Mouse (Mus musculus) liver, embryonic 11.5 days (tissue): ENCODE measurements around the gene Nsa2. TPM values are rescaled to one million over a fixed set of nuclear protein-coding genes. Genes with fewer than 3 reads are reported as not detected.

ENCODE experiments used
- ATAC-seq: fragments of 200-750 bp; cut with Nextera tagmentation; replicated peaks from 2 replicates; pipeline ENCODE4 v1.8.0; 2017; ENCODE audit warnings: moderate number of reproducible peaks, mild to moderate bottlenecking, moderate TSS enrichment, moderate library complexity; ENCODE audit not compliant: low FRiP score
- DNase-seq: peaks from one replicate; pipeline ENCODE4 v3.0.0-alpha.2; 2017; ENCODE audit warnings: low spot score
- H3K27ac ChIP-seq: fragments of 300-500 bp; sonication (generic); 2 replicates; pipeline ENCODE4 v1.5.1; 2014; ENCODE audit warnings: mild to moderate bottlenecking, low read depth, low read length, control low read depth
- H3K27me3 ChIP-seq: fragments of 300-500 bp; sonication (generic); replicated peaks from 2 replicates; pipeline ENCODE4 v1.6.1; 2014; ENCODE audit warnings: low read length, mixed read lengths; ENCODE audit not compliant: control insufficient read depth, insufficient read depth
- H3K36me3 ChIP-seq: fragments of 300-500 bp; sonication (generic); 2 replicates; pipeline ENCODE4 v1.6.1; 2014; ENCODE audit warnings: mild to moderate bottlenecking, low read length, moderate library complexity, mixed read lengths; ENCODE audit not compliant: control insufficient read depth, insufficient read depth
- H3K4me1 ChIP-seq: fragments of 300-500 bp; sonication (generic); replicated peaks from 2 replicates; pipeline ENCODE4 v1.6.1; 2014; ENCODE audit warnings: low read length, mixed read lengths; ENCODE audit not compliant: control insufficient read depth, insufficient read depth
- H3K4me2 ChIP-seq: fragments of 300-500 bp; sonication (generic); 2 replicates; pipeline ENCODE4 v1.6.1; 2014; ENCODE audit warnings: mild to moderate bottlenecking, control low read depth, moderate library complexity
- H3K4me3 ChIP-seq: fragments of 300-500 bp; sonication (generic); 2 replicates; pipeline ENCODE4 v1.5.1; 2014; ENCODE audit warnings: low read depth, low read length, control low read depth
- H3K9ac ChIP-seq: fragments of 300-500 bp; sonication (generic); 2 replicates; pipeline ENCODE4 v1.6.1; 2014; ENCODE audit warnings: low read depth, low read length, control low read depth
- H3K9me3 ChIP-seq: fragments of 300-500 bp; sonication (generic); 2 replicates; pipeline ENCODE4 v1.6.1; 2016; ENCODE audit warnings: low read length, inconsistent platforms, mixed read lengths; ENCODE audit not compliant: control insufficient read depth
- WGBS: fragments of 180-500 bp; shearing (Covaris S2); extraction: QIAGEN DNeasy Blood & Tissue Kit; methylation state at CpG from one replicate; pipeline ENCODE4 v1.1.7; 2014; 5-methylcytosine and 5-hydroxymethylcytosine counted together
- polyA plus RNA-seq: library from polyadenylated mRNA; unstranded; fragments of >200 nt; fragmentation: Nextera tagmentation; extraction: Ambion mirVana; gene quantifications from 2 replicates; pipeline ENCODE4 v1.2.1, GENCODE M21; 2014

Gene Nsa2
- polyA plus RNA-seq, 1 experiment from 2014 or later, result 82.3 TPM

DNA sequence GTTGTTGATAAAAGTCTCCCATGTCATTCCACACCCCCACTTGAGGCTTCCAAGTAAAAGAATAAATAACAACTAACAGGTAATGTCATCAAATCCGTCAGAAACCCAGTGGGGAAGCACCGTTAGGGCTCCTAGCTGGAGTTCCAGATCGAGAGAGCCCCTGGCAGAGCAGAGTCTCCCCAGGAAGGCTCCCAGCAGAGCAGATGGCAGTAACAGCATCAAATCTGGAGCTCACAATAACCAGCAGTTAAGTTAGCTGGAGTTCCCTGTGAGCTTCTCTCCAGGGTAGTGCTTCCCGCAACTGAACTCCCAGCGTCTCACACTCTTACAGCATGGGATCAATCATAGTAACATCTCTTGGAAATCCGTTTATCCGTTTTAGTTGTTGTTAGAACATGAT is 32.7 kb downstream of the Nsa2 start:
- H3K4me1 ChIP-seq, result no peaks in the 10 kb centered on the region
- 82% methylated on average over 7 of the region's 7 CpGs for WGBS
- no peaks in the 10 kb centered on the region for H3K27me3 ChIP-seq
- H3K27ac ChIP-seq, result no peak overlapping the region
- H3K9ac ChIP-seq, result no peak overlapping the region
- ATAC-seq (no peak), DNase-seq (no peak)
- H3K9me3 ChIP-seq, result no peaks in the 10 kb centered on the region
- H3K4me2 ChIP-seq, result no peak overlapping the region
- H3K36me3 ChIP-seq, result no peaks in the 10 kb centered on the region
- no peak overlapping the region for H3K4me3 ChIP-seq

DNA sequence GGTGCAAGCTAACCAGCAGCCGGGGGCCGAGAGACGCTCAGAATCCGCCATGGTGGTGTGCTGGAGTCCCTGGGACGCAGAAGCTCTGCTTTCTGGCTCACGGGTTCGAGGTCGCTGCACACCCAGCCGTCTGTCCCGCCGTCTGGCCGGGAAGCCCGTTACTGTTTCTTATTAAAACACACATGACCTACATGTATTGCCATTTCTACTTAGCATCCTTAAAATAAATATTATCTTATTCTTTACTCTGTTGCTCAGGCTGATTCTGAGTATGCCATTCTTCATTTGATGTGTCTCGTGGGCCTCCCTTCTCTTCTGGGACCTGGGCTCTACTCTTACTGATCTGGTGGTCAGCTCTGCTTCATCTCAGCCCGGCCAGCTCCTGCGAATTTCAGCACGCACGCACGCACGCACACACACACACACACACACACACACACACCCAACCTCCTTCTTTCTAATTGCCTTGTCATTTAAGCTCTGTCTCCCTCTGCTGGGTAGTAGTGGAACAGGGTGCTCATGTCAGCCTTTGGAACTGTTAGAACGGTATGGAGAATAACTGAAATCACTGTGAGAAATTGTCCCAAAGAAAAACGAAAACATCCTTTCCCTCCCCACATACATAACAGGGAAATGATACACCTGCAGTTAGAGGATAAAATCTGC is 38.4 kb downstream of the Nsa2 start, which contains the start of gene Gm6169:
Gene Gm6169 (minus strand): TSS at position 51 of the 666 bp plus-strand sequence.
- ATAC-seq, result no peak
- no peak within 1 kb of the TSS for H3K27ac ChIP-seq
- no peak within 1 kb of the TSS for H3K4me3 ChIP-seq
- no peak within 1 kb of the TSS for H3K9ac ChIP-seq
- no peak for DNase-seq
- no peaks in the 10 kb centered on the region for H3K36me3 ChIP-seq
- no peaks in the 10 kb centered on the region for H3K9me3 ChIP-seq
- no peaks in the 10 kb centered on the region for H3K4me1 ChIP-seq
- WGBS, result 87% methylated on average over 22 of the region's 22 CpGs
- H3K4me2 ChIP-seq, result no peak within 1 kb of the TSS
- no peaks in the 10 kb centered on the region for H3K27me3 ChIP-seq

DNA sequence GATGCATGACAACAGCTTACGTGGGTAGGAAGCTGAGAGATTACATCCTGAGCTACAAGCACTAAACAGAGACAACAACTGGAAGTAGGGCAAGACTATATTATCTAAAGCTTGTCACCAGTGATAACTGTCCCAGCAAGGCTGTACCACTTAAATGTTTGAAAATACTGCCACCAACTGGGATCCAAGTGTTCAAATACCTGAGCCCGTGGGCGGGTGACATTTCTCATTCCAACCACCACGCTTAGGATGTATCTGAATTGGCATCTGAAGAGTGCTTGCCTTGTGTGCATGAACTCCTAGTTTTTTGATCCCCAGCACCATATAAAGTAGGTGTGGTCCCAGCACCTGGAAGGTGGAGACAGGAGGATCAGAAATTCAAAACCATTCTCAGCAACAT is 42.0 kb downstream of the Nsa2 start:
- Histone ChIP-seq H3K9me3 (no peaks in the 10 kb centered on the region), H3K27me3 (no peaks in the 10 kb centered on the region), H3K9ac (no peak overlapping the region), H3K4me2 (no peak overlapping the region), H3K36me3 (no peaks in the 10 kb centered on the region), H3K27ac (no peak overlapping the region), H3K4me1 (no peaks in the 10 kb centered on the region), H3K4me3 (no peak overlapping the region)
- WGBS, result 83% methylated on average over 4 of the region's 4 CpGs
- no peak for DNase-seq
- ATAC-seq, result no peak

GRCm38 (mm10) chr13:97088183-97088582 is 49.6 kb downstream of the Nsa2 start:
- H3K27ac ChIP-seq, result no peak overlapping the region
- DNase-seq (no peak), ATAC-seq (no peak)
- no peak overlapping the region for H3K4me2 ChIP-seq
- no peak overlapping the region for H3K9ac ChIP-seq
- H3K4me3 ChIP-seq, result no peak overlapping the region
- no peaks in the 10 kb centered on the region for H3K9me3 ChIP-seq
- WGBS, result 90% methylated on average over 3 of the region's 3 CpGs
- no peaks in the 10 kb centered on the region for H3K4me1 ChIP-seq
- no peaks in the 10 kb centered on the region for H3K27me3 ChIP-seq
- H3K36me3 ChIP-seq, result no peaks in the 10 kb centered on the region

GRCm38 (mm10) chr13:97087421-97087820 is 50.3 kb downstream of the Nsa2 start:
- Histone ChIP-seq H3K36me3 (no peaks in the 10 kb centered on the region), H3K27ac (no peak overlapping the region; the same call in 1 of the 2 replicates), H3K4me1 (no peaks in the 10 kb centered on the region; the same call in 1 of the 2 replicates)

DNA sequence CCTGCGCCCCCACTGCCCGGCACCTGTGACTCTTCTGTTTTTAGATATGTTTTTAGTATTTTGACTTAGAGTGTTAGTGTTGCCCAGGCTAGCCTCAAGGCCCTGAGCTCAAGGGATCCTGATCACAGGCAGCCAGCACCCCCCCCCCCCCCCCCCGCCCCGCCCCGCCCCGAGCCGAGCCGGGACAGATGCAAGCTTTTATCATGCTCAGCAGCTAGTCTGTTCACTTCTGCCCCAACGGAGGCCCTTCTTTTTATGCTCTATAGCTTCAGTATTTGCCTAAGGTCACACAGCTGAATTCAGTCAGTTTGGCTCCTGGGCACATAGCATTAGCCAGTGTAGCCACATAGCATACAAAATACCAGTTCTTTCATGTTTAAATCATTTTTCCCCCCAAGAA is 51.4 kb downstream of the Nsa2 start:
- peak; percentile 94 for ATAC-seq
- Histone ChIP-seq H3K9ac (no peak overlapping the region), H3K27ac (no peak overlapping the region), H3K4me3 (no peak overlapping the region), H3K27me3 (no peaks in the 10 kb centered on the region), H3K36me3 (no peaks in the 10 kb centered on the region), H3K9me3 (no peaks in the 10 kb centered on the region), H3K4me2 (no peak overlapping the region), H3K4me1 (peaks cover 5% of the 10 kb centered on the region; the same call in 1 of the 2 replicates)
- no peak for DNase-seq
- 62% methylated on average over 7 of the region's 9 CpGs for WGBS

More at GRCm38 (mm10) chr13:97087421-97087820, 50.3 kb downstream of the Nsa2 start:
- H3K9me3 ChIP-seq, result no peaks in the 10 kb centered on the region
- H3K4me2 ChIP-seq, result no peak overlapping the region
- ATAC-seq, result no peak
- H3K9ac ChIP-seq, result no peak overlapping the region
- WGBS, result 90% methylated on average over 6 of the region's 6 CpGs
- no peak for DNase-seq
- no peaks in the 10 kb centered on the region for H3K27me3 ChIP-seq
- no peak overlapping the region for H3K4me3 ChIP-seq

- no peak overlapping the region for H3K27ac ChIP-seq
- DNase-seq, result no peak
- no peak; the same call in 1 of the 2 replicates for ATAC-seq
- no peaks in the 10 kb centered on the region for H3K9me3 ChIP-seq
- no peaks in the 10 kb centered on the region for H3K36me3 ChIP-seq
- 84% methylated on average over 7 of the region's 7 CpGs for WGBS
- H3K4me3 ChIP-seq, result no peak overlapping the region
- H3K9ac ChIP-seq, result no peak overlapping the region
- no peaks in the 10 kb centered on the region for H3K27me3 ChIP-seq
- H3K4me1 ChIP-seq, result peaks cover 5% of the 10 kb centered on the region; the same call in 1 of the 2 replicates
- no peak overlapping the region for H3K4me2 ChIP-seq
Observed at GRCm38 (mm10) chr13:97082432-97082831, 55.3 kb downstream of the Nsa2 start.

GRCm38 (mm10) chr13:97080615-97081014 is 57.1 kb downstream of the Nsa2 start:
- Histone ChIP-seq H3K36me3 (no peaks in the 10 kb centered on the region), H3K4me3 (no peak overlapping the region), H3K9me3 (no peaks in the 10 kb centered on the region), H3K27me3 (no peaks in the 10 kb centered on the region), H3K27ac (no peak overlapping the region), H3K9ac (no peak overlapping the region), H3K4me2 (no peak overlapping the region), H3K4me1 (peaks cover 5% of the 10 kb centered on the region; the same call in 1 of the 2 replicates)
- DNase-seq (no peak), ATAC-seq (no peak)
- 89% methylated on average over 3 of the region's 3 CpGs for WGBS

DNA sequence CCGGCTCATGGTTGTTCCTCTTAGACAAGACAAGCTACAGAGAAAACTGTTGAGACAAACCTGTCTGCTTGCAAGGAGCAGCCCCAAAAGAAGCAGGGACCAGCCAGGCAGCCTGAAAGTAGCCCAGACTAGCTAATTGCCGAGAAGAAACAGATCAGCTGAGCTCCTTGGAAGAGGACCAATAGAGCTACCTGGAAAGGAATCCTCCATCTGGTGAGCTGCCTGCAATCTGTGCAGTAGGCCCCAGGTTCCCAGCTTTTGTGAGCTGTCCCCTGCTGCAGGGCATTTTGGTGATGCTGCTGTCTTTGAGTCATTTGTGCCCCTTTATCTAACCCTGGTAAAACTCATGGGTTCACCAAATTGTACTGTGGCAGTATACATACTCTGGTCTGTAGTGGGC is 57.5 kb downstream of the Nsa2 start:
- Histone ChIP-seq H3K27me3 (no peaks in the 10 kb centered on the region), H3K9me3 (no peaks in the 10 kb centered on the region), H3K27ac (no peak overlapping the region), H3K4me2 (no peak overlapping the region), H3K36me3 (no peaks in the 10 kb centered on the region), H3K9ac (no peak overlapping the region), H3K4me1 (peaks cover 5% of the 10 kb centered on the region; the same call in 1 of the 2 replicates), H3K4me3 (no peak overlapping the region)
- WGBS, result 68% methylated on average over 2 of the region's 2 CpGs
- no peak for DNase-seq
- no peak for ATAC-seq
